Mouse (Mus musculus) lung, embryonic 16.5 days (tissue): ENCODE measurements at regions not wholly inside any gene's neighbourhood (a gene's known extent, or its start where the extent isn't known, plus 50 kb on each side); places are given as distances from the start of the nearest gene placed in this dataset.
"Not testable (repeated sequence)": the region's sequence is repeated elsewhere in the genome, so short reads cannot be mapped to it uniquely, and the experiment has no call there.

Experiments used
- ATAC-seq: fragments of 200-750 bp; cut with Nextera tagmentation; 2 replicates; pipeline ENCODE4 v1.8.0; 2017; ENCODE audit warnings: low read depth, mild to moderate bottlenecking, moderate library complexity
- H3K27ac ChIP-seq: fragments of 300-500 bp; sonication (generic); 2 replicates; pipeline ENCODE4 v1.5.1; 2014; ENCODE audit warnings: mild to moderate bottlenecking, control low read depth, low read length
- H3K27me3 ChIP-seq: fragments of 300-500 bp; sonication (generic); 2 replicates; pipeline ENCODE4 v1.6.1; 2014; ENCODE audit warnings: low read depth, low read length, mixed read lengths; ENCODE audit not compliant: control insufficient read depth, insufficient read depth
- H3K36me3 ChIP-seq: fragments of 300-500 bp; sonication (generic); 2 replicates; pipeline ENCODE4 v1.6.1; 2014; ENCODE audit warnings: low read length; ENCODE audit not compliant: control insufficient read depth, insufficient read depth
- H3K4me1 ChIP-seq: fragments of 300-500 bp; sonication (generic); replicated peaks from 2 replicates; pipeline ENCODE4 v1.6.1; 2014; ENCODE audit warnings: low read length, mixed read lengths; ENCODE audit not compliant: control insufficient read depth, insufficient read depth
- H3K4me2 ChIP-seq: fragments of 300-500 bp; sonication (generic); 2 replicates; pipeline ENCODE4 v1.6.1; 2014; ENCODE audit warnings: low read depth, low read length, control low read depth
- H3K4me3 ChIP-seq: fragments of 300-500 bp; sonication (generic); 2 replicates; pipeline ENCODE4 v1.5.1; 2014; ENCODE audit warnings: mild to moderate bottlenecking, low read length, control low read depth
- H3K9ac ChIP-seq: fragments of 300-500 bp; sonication (generic); 2 replicates; pipeline ENCODE4 v1.6.1; 2014; ENCODE audit warnings: low read length, control low read depth
- H3K9me3 ChIP-seq: fragments of 300-500 bp; sonication (generic); 2 replicates; pipeline ENCODE4 v1.6.1; 2016; ENCODE audit warnings: low read length; ENCODE audit not compliant: control insufficient read depth
- WGBS: fragments of 180-500 bp; shearing (Covaris S2); extraction: QIAGEN DNeasy Blood & Tissue Kit; methylation state at CpG from one replicate; pipeline ENCODE4 v1.1.7; 2014; 5-methylcytosine and 5-hydroxymethylcytosine counted together

DNA sequence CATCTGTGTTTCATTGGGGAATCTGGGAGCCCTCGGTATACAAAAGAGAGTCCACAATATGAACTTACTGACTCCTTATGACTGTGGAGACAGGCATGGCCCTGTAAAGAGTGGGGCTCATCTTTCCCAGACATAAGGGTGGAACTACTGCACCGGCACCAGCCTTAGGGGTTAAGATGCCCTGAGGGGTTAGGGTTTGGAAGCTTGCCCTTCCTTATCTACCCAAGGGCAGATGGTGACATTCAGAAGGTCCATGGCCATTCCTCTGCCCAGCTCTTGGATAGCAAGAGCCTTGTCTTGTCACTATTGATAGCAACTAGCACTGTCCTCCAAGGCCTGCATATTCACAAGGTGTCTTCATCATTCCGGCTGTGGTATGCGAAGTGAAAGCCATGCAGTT is 181.5 kb downstream of the Opa1 start:
- H3K9me3 ChIP-seq: no peaks in the 10 kb centered on the region; the same call in 1 of the 2 replicates
- 90% methylated on average over 4 of the region's 4 CpGs for WGBS
- H3K4me1 ChIP-seq: peaks cover 39% of the 10 kb centered on the region
- no peak for ATAC-seq
- peak overlapping the region; percentile 13; the same call in 1 of the 2 replicates for H3K27ac ChIP-seq
- no peaks in the 10 kb centered on the region for H3K36me3 ChIP-seq
- no peaks in the 10 kb centered on the region for H3K27me3 ChIP-seq
- no peak overlapping the region for H3K4me3 ChIP-seq
- no peak overlapping the region for H3K4me2 ChIP-seq
- H3K9ac ChIP-seq: no peak overlapping the region

GRCm38 (mm10) chr16:29761779-29762277 is 182.7 kb downstream of the Opa1 start:
- Histone ChIP-seq H3K4me2 (no peak overlapping the region), H3K4me1 (peaks cover 39% of the 10 kb centered on the region)
- 23% methylated on average over 6 of the region's 6 CpGs for WGBS

GRCm38 (mm10) chr16:29764376-29764775 is 185.2 kb downstream of the Opa1 start:
- no peaks in the 10 kb centered on the region for H3K27me3 ChIP-seq
- WGBS: 76% methylated on average over 1 of the region's 1 CpGs
- H3K36me3 ChIP-seq: no peaks in the 10 kb centered on the region
- no peak overlapping the region for H3K27ac ChIP-seq
- H3K4me3 ChIP-seq: no peak overlapping the region
- peaks cover 3% of the 10 kb centered on the region; the same call in 1 of the 2 replicates for H3K9me3 ChIP-seq
- peaks cover 25% of the 10 kb centered on the region for H3K4me1 ChIP-seq
- no peak overlapping the region for H3K9ac ChIP-seq
- ATAC-seq: no peak
- no peak overlapping the region for H3K4me2 ChIP-seq

More at GRCm38 (mm10) chr16:29761779-29762277, 182.7 kb downstream of the Opa1 start:
- Histone ChIP-seq H3K27me3 (no peaks in the 10 kb centered on the region), H3K36me3 (no peaks in the 10 kb centered on the region), H3K9me3 (peaks cover 3% of the 10 kb centered on the region; the same call in 1 of the 2 replicates), H3K9ac (no peak overlapping the region), H3K4me3 (no peak overlapping the region), H3K27ac (peak overlapping the region; percentile 73)
- ATAC-seq: peak; percentile 93

DNA sequence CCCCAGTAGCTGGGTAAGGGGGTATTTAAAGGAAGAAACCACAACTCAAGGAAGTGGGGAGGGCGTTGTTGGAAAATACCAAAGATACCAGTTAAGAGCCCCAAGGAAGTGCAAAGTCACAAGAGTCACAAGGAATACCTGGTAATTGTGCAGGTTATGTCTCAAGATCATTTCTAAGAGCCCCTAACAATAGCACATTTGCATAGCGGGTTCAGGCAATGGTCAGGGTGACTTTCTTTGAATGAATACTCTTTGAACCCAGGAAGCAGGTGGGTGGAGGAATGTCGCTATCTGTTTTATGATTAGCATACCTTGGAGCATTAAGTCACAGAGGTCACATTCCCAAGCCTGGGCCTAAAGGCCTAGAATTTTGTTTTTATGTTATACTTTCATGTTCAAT is 186.7 kb downstream of the Opa1 start:
- not testable (repeated sequence) for H3K27ac ChIP-seq, H3K9ac ChIP-seq, H3K27me3 ChIP-seq, H3K4me2 ChIP-seq, H3K4me3 ChIP-seq, H3K36me3 ChIP-seq, ATAC-seq, H3K9me3 ChIP-seq
- 92% methylated on average over 3 of the region's 3 CpGs for WGBS
- H3K4me1 ChIP-seq: peaks cover 20% of the 10 kb centered on the region

DNA sequence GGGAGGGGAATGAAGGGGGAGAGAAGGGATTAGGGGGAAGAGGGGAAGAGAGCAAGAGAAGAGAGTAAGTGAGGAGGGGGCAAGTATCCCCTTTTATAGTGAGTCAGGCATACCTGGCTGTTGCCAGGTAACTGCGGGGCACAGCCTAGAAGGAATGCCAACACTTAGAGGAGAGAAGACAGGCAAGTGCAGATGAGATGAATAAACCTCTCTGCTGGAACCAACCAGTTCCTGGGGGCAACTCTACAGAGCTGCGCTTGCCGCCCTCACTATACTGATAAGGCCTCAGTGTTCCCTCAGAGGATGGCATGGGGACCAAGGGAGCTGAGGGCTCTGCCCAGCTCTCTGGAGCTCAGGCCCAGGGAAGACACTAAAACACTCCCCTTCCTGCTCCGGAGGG is 192.2 kb downstream of the Opa1 start:
- Histone ChIP-seq H3K9me3 (no peaks in the 10 kb centered on the region), H3K9ac (peak overlapping the region; percentile 41; the same call in 1 of the 2 replicates), H3K36me3 (no peaks in the 10 kb centered on the region), H3K4me2 (no peak overlapping the region), H3K4me1 (peaks cover 19% of the 10 kb centered on the region), H3K27me3 (no peaks in the 10 kb centered on the region), H3K4me3 (no peak overlapping the region), H3K27ac (no peak overlapping the region)
- no peak for ATAC-seq
- WGBS: 43% methylated on average over 4 of the region's 4 CpGs

DNA sequence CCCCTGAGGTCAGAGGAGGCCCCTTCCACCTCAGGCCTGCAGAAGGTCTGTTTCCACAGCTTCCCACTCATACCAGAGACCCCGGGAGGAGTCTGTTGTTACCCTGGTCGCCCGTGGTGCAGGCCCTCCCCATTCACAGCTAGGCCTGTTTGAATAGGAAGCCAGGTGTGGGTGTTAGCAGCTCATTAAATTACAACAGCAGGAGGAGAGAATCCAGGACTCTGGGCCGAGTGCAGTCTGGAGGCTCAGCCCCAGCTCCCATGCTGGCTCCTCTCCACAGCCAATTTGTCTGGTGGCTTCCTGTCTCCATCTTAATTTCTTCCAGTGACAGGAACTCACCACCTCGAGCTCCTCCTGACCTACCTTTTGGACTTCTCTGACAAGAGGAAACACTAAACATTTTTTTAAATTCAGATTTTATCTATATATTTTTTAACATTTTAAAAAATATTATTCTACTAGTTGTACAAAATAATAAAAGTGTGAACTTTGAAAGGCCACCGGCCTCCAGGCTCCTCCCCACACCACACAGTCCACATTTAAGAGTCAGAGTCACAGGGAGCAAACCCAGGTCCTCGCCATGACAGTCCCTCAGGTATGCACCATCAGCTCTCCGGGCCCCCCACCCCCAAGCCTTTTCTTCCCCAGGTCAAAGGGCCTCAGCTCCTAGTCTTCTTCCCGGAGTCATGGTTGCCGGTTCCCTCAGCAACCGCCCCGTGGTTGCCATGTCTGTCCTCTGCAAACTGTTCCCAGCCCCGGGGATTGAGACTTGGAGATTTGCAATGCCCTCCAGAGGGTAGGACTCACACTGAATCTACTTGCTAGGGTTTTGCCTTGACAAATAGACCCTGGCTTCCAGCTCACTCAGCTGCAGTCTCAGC is 192.8 kb downstream of the Opa1 start:
- WGBS: 41% methylated on average over 13 of the region's 13 CpGs
- no peaks in the 10 kb centered on the region for H3K9me3 ChIP-seq
- H3K4me2 ChIP-seq: no peak overlapping the region
- H3K36me3 ChIP-seq: no peaks in the 10 kb centered on the region
- no peaks in the 10 kb centered on the region for H3K27me3 ChIP-seq
- no peak for ATAC-seq
- peak overlapping the region; percentile 41; the same call in 1 of the 2 replicates for H3K9ac ChIP-seq
- peaks cover 19% of the 10 kb centered on the region for H3K4me1 ChIP-seq
- no peak overlapping the region for H3K4me3 ChIP-seq
- H3K27ac ChIP-seq: no peak overlapping the region

DNA sequence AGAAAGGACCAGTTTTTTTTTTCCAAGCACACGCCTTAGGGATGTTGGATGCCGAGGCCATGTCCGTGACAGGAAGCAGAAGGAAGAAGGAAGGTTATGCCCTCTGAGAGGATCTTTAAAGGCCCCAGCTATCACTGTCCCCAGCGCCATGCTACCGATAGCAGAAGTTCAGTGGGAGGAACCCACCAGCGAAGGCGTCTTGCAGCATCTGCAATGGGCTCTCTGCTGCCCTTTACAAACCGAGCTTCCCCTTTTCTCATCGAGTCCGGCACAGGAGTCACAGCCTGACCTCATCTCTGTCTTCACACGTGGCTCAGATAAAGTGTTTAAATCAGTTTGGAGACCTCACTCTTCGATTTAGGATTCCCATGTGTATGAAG is 193.5 kb downstream of the Opa1 start:
- Histone ChIP-seq H3K9me3 (no peaks in the 10 kb centered on the region), H3K36me3 (no peaks in the 10 kb centered on the region), H3K9ac (no peak overlapping the region), H3K27ac (no peak overlapping the region), H3K4me3 (no peak overlapping the region), H3K4me2 (no peak overlapping the region), H3K27me3 (no peaks in the 10 kb centered on the region), H3K4me1 (peaks cover 19% of the 10 kb centered on the region)
- WGBS: 57% methylated on average over 12 of the region's 12 CpGs
- ATAC-seq: no peak

- no peak overlapping the region for H3K4me3 ChIP-seq
- H3K27ac ChIP-seq: no peak overlapping the region
- no peaks in the 10 kb centered on the region for H3K27me3 ChIP-seq
- 79% methylated on average over 6 of the region's 6 CpGs for WGBS
- H3K9me3 ChIP-seq: no peaks in the 10 kb centered on the region
- H3K4me2 ChIP-seq: no peak overlapping the region
- H3K36me3 ChIP-seq: no peaks in the 10 kb centered on the region
- H3K9ac ChIP-seq: no peak overlapping the region
- no peak for ATAC-seq
- H3K4me1 ChIP-seq: peaks cover 19% of the 10 kb centered on the region
Observed at GRCm38 (mm10) chr16:29773056-29773455, 193.9 kb downstream of the Opa1 start.

DNA sequence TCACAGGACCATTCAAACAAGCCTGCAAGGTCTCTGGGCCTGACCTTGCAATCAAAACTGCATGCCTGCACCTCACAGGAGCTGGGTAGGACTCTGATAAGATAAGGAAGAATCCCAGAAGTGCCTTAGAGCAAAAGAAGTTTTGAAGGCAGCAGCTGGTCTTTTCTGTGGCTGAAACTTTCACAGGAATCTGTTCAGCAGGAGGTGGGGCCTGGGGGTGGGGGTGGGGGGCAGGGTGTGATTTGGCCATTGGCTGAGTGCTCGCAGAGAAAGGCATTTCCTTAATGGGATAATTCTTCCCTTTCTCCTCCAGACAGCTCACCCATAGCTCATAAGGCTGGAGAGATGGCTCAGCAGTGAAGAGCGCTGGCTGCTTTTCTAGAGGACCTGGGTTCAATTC is 195.8 kb downstream of the Opa1 start:
- Histone ChIP-seq H3K27ac (no peak overlapping the region), H3K4me3 (no peak overlapping the region)

More for the DNA sequence above, 195.8 kb downstream of the Opa1 start:
- peaks cover 19% of the 10 kb centered on the region for H3K4me1 ChIP-seq
- no peak overlapping the region for H3K4me2 ChIP-seq
- no peaks in the 10 kb centered on the region for H3K9me3 ChIP-seq
- no peaks in the 10 kb centered on the region for H3K27me3 ChIP-seq
- no peaks in the 10 kb centered on the region for H3K36me3 ChIP-seq
- peak; percentile 81 for ATAC-seq
- no peak overlapping the region for H3K9ac ChIP-seq
- WGBS: 33% methylated on average over 2 of the region's 2 CpGs
